Mouse (Mus musculus) liver, embryonic 14.5 days (tissue): ENCODE data around the gene Kirrel3. TPM values are rescaled to one million over a fixed set of nuclear protein-coding genes. Genes with fewer than 3 reads are reported as not detected.
A peak's percentile ranks its signal among the peaks of the same experiment; 100 is the strongest.

ENCODE experiments used
- ATAC-seq: fragments of 200-750 bp; cut with Nextera tagmentation; 2 replicates; pipeline ENCODE4 v1.8.0; 2017; ENCODE audit warnings: moderate number of reproducible peaks, mild to moderate bottlenecking, moderate library complexity; ENCODE audit not compliant: insufficient read depth
- DNase-seq, 3 experiments: peaks; one replicate each; pipeline ENCODE4 v3.0.0-alpha.2; 2012 to 2013; ENCODE audit warnings: low read depth in 3 of 3, low spot score in 3 of 3
- H3K27ac ChIP-seq: fragments of 300-500 bp; sonication (generic); 2 replicates; pipeline ENCODE4 v1.5.1; 2014; ENCODE audit warnings: moderate library complexity, mild to moderate bottlenecking, control low read depth, inconsistent platforms
- H3K27me3 ChIP-seq: fragments of 300-500 bp; sonication (generic); 2 replicates; pipeline ENCODE4 v1.6.1; 2014; ENCODE audit warnings: mild to moderate bottlenecking, low read length, moderate library complexity; ENCODE audit not compliant: control insufficient read depth, insufficient read depth
- H3K36me3 ChIP-seq: fragments of 300-500 bp; sonication (generic); replicated peaks from 2 replicates; pipeline ENCODE4 v1.6.1; 2014; ENCODE audit warnings: low read depth; ENCODE audit not compliant: control insufficient read depth, insufficient read depth
- H3K4me1 ChIP-seq, 2 experiments: fragments of 200-500 bp in 1 of 2; fragments of 300-500 bp in 1 of 2; sonication (generic) in 1 of 2; replicated peaks; 2 replicates each; pipeline ENCODE4 v1.6.1; 2012 to 2014; ENCODE audit warnings: antibody characterized with exemption in 1 of 2, inconsistent platforms in 1 of 2, low read length in 1 of 2; ENCODE audit not compliant: control insufficient read depth in 2 of 2, insufficient read depth in 2 of 2
- H3K4me2 ChIP-seq: fragments of 300-500 bp; sonication (generic); 2 replicates; pipeline ENCODE4 v1.6.1; 2014; ENCODE audit warnings: low read depth, mild to moderate bottlenecking, control low read depth, moderate library complexity
- H3K4me3 ChIP-seq, 2 experiments: fragments of 200-500 bp in 1 of 2; fragments of 300-500 bp in 1 of 2; sonication (generic) in 1 of 2; 2 replicates each; pipeline ENCODE4 v1.5.1; 2012 to 2014; ENCODE audit warnings: low read depth in 2 of 2, low read length in 2 of 2, mild to moderate bottlenecking in 2 of 2, control low read depth in 1 of 2, inconsistent platforms in 1 of 2, moderate library complexity in 1 of 2; ENCODE audit not compliant: insufficient read depth in 1 of 2
- H3K9ac ChIP-seq: fragments of 300-500 bp; sonication (generic); replicated peaks from 2 replicates; pipeline ENCODE4 v1.6.1; 2014; ENCODE audit warnings: mild to moderate bottlenecking, control low read depth, moderate library complexity
- H3K9me3 ChIP-seq: fragments of 300-500 bp; sonication (generic); 2 replicates; pipeline ENCODE4 v1.6.1; 2016; ENCODE audit warnings: low read length, mixed read lengths; ENCODE audit not compliant: control insufficient read depth
- CTCF ChIP-seq: IDR thresholded peaks from 2 replicates; pipeline ENCODE4 v1.5.1; 2016; ENCODE audit warnings: antibody characterized with exemption, low read depth, control low read depth
- EP300 ChIP-seq: IDR thresholded peaks from 2 replicates; pipeline ENCODE4 v1.6.1; 2016; ENCODE audit warnings: antibody characterized with exemption, low read depth
- WGBS: fragments of 180-500 bp; shearing (Covaris S2); extraction: QIAGEN DNeasy Blood & Tissue Kit; methylation state at CpG from one replicate; pipeline ENCODE4 v1.1.7; 2014; ENCODE audit not compliant: insufficient replicate concordance; 5-methylcytosine and 5-hydroxymethylcytosine counted together
- polyA plus RNA-seq, 2 experiments: library from polyadenylated mRNA; depleted of rRNA in 1 of 2; stranded (reverse) in 1 of 2; unstranded in 1 of 2; fragments of >200 nt; fragmentation: Nextera tagmentation in 1 of 2; extraction: Ambion mirVana in 1 of 2; gene quantifications; 2 replicates each; pipeline versions ENCODE4 v1.2.1 to v1.2.3; 2012 to 2014

Gene Kirrel3
- polyA plus RNA-seq, 2 experiments = 0.08 TPM; not detected in 1

- no peaks in the 10 kb centered on the region for H3K4me1 ChIP-seq
- H3K4me3 ChIP-seq = no peak overlapping the region
- H3K27me3 ChIP-seq = no peaks in the 10 kb centered on the region
- WGBS = 58% methylated on average over 2 of the region's 2 CpGs
- no peak for TF ChIP-seq EP300
- TF ChIP-seq CTCF = no peak
- no peaks in the 10 kb centered on the region for H3K36me3 ChIP-seq
- ATAC-seq = no peak
- no peaks in the 10 kb centered on the region for H3K9me3 ChIP-seq
- H3K27ac ChIP-seq = no peak overlapping the region
- no peak overlapping the region for H3K4me2 ChIP-seq
- DNase-seq = no peak
- no peak overlapping the region for H3K9ac ChIP-seq
These were observed 426.7 kb downstream of the Kirrel3 start for GRCm38 (mm10) chr9:34912273-34912972.

GRCm38 (mm10) chr9:34912996-34913395 is 427.3 kb downstream of the Kirrel3 start:
- H3K4me3 ChIP-seq = no peak overlapping the region
- no peak for TF ChIP-seq CTCF
- TF ChIP-seq EP300 = no peak
- peak; percentile 2 to 16 (median 3) for DNase-seq
- H3K4me1 ChIP-seq = no peaks in the 10 kb centered on the region
- no peaks in the 10 kb centered on the region for H3K36me3 ChIP-seq
- WGBS = 7% methylated on average over 5 of the region's 5 CpGs
- H3K9me3 ChIP-seq = no peaks in the 10 kb centered on the region
- H3K27me3 ChIP-seq = no peaks in the 10 kb centered on the region
- no peak for ATAC-seq
- no peak overlapping the region for H3K9ac ChIP-seq
- no peak overlapping the region for H3K27ac ChIP-seq
- no peak overlapping the region for H3K4me2 ChIP-seq

GRCm38 (mm10) chr9:34918976-34919375 is 433.3 kb downstream of the Kirrel3 start:
- Histone ChIP-seq H3K9me3 (no peaks in the 10 kb centered on the region), H3K4me2 (no peak overlapping the region), H3K9ac (no peak overlapping the region), H3K4me1 (no peaks in the 10 kb centered on the region), H3K27ac (no peak overlapping the region), H3K27me3 (no peaks in the 10 kb centered on the region), H3K36me3 (no peaks in the 10 kb centered on the region), H3K4me3 (no peak overlapping the region)
- WGBS = 80% methylated on average over 5 of the region's 5 CpGs
- DNase-seq = no peak
- ATAC-seq = no peak
- TF ChIP-seq CTCF (no peak), EP300 (no peak)

- 47% methylated on average over 3 of the region's 3 CpGs for WGBS
These were observed 434.4 kb downstream of the Kirrel3 start for GRCm38 (mm10) chr9:34920116-34920515.

GRCm38 (mm10) chr9:34921941-34922340 is 436.2 kb downstream of the Kirrel3 start:
- no peak overlapping the region for H3K9ac ChIP-seq
- no peak overlapping the region for H3K4me2 ChIP-seq
- H3K27ac ChIP-seq = no peak overlapping the region
- no peak for DNase-seq
- TF ChIP-seq CTCF (no peak), EP300 (no peak)
- H3K36me3 ChIP-seq = no peaks in the 10 kb centered on the region
- WGBS = 38% methylated on average over 1 of the region's 1 CpGs
- no peak for ATAC-seq
- H3K9me3 ChIP-seq = no peaks in the 10 kb centered on the region
- H3K4me3 ChIP-seq = no peak overlapping the region
- no peaks in the 10 kb centered on the region for H3K4me1 ChIP-seq
- no peaks in the 10 kb centered on the region for H3K27me3 ChIP-seq

More at GRCm38 (mm10) chr9:34920116-34920515, 434.4 kb downstream of the Kirrel3 start:
- Histone ChIP-seq H3K9ac (no peak overlapping the region), H3K9me3 (no peaks in the 10 kb centered on the region), H3K4me3 (no peak overlapping the region), H3K27me3 (no peaks in the 10 kb centered on the region), H3K4me1 (no peaks in the 10 kb centered on the region), H3K4me2 (no peak overlapping the region), H3K27ac (no peak overlapping the region), H3K36me3 (no peaks in the 10 kb centered on the region)
- DNase-seq (no peak), ATAC-seq (no peak)
- no peak for TF ChIP-seq CTCF
- TF ChIP-seq EP300 = no peak
